Mouse (Mus musculus) midbrain, embryonic 11.5 days (tissue): ENCODE data around the gene Palld. TPM values are rescaled to one million over a fixed set of nuclear protein-coding genes. Genes with fewer than 3 reads are reported as not detected.
A peak's percentile ranks its signal among the peaks of the same experiment; 100 is the strongest.

Experiments
- ATAC-seq: fragments of 200-750 bp; cut with Nextera tagmentation; 2 replicates; pipeline ENCODE4 v1.8.0; 2017; ENCODE audit warnings: moderate TSS enrichment, moderate library complexity; ENCODE audit not compliant: low FRiP score
- DNase-seq: peaks from one replicate; pipeline ENCODE4 v3.0.0; 2015; ENCODE audit warnings: low spot score; ENCODE audit errors: missing footprints
- H3K27ac ChIP-seq: fragments of 300-500 bp; sonication (generic); 2 replicates; pipeline ENCODE4 v1.5.1; 2014; ENCODE audit warnings: low read depth, low read length
- H3K27me3 ChIP-seq: fragments of 300-500 bp; sonication (generic); 2 replicates; pipeline ENCODE4 v1.6.1; 2014; ENCODE audit warnings: mild to moderate bottlenecking, low read length, moderate library complexity, mixed read lengths; ENCODE audit not compliant: control insufficient read depth, insufficient read depth
- H3K36me3 ChIP-seq: fragments of 300-500 bp; sonication (generic); 2 replicates; pipeline ENCODE4 v1.6.1; 2014; ENCODE audit warnings: mild to moderate bottlenecking, low read length, moderate library complexity, mixed read lengths; ENCODE audit not compliant: control insufficient read depth, insufficient read depth
- H3K4me1 ChIP-seq: fragments of 300-500 bp; sonication (generic); 2 replicates; pipeline ENCODE4 v1.6.1; 2014; ENCODE audit warnings: low read length; ENCODE audit not compliant: control insufficient read depth, insufficient read depth
- H3K4me2 ChIP-seq: fragments of 300-500 bp; sonication (generic); 2 replicates; pipeline ENCODE4 v1.6.1; 2014; ENCODE audit warnings: mild to moderate bottlenecking, moderate library complexity
- H3K4me3 ChIP-seq: fragments of 300-500 bp; sonication (generic); 2 replicates; pipeline ENCODE4 v1.5.1; 2014; ENCODE audit warnings: low read depth, low read length
- H3K9ac ChIP-seq: fragments of 300-500 bp; sonication (generic); 2 replicates; pipeline ENCODE4 v1.6.1; 2014; ENCODE audit warnings: low read length
- H3K9me3 ChIP-seq: fragments of 300-500 bp; sonication (generic); 2 replicates; pipeline ENCODE4 v1.6.1; 2016; ENCODE audit warnings: low read length; ENCODE audit not compliant: control insufficient read depth
- WGBS: fragments of 180-500 bp; shearing (Covaris S2); extraction: QIAGEN DNeasy Blood & Tissue Kit; methylation state at CpG from one replicate; pipeline ENCODE4 v1.1.7; 2014; 5-methylcytosine and 5-hydroxymethylcytosine counted together
- polyA plus RNA-seq: library from polyadenylated mRNA; unstranded; fragments of >200 nt; fragmentation: Nextera tagmentation; extraction: Ambion mirVana; gene quantifications from 2 replicates; pipeline ENCODE4 v1.2.1, GENCODE M21; 2014

Palld gene
- polyA plus RNA-seq, 1 experiment from 2014 or later: 40.4 TPM

DNA sequence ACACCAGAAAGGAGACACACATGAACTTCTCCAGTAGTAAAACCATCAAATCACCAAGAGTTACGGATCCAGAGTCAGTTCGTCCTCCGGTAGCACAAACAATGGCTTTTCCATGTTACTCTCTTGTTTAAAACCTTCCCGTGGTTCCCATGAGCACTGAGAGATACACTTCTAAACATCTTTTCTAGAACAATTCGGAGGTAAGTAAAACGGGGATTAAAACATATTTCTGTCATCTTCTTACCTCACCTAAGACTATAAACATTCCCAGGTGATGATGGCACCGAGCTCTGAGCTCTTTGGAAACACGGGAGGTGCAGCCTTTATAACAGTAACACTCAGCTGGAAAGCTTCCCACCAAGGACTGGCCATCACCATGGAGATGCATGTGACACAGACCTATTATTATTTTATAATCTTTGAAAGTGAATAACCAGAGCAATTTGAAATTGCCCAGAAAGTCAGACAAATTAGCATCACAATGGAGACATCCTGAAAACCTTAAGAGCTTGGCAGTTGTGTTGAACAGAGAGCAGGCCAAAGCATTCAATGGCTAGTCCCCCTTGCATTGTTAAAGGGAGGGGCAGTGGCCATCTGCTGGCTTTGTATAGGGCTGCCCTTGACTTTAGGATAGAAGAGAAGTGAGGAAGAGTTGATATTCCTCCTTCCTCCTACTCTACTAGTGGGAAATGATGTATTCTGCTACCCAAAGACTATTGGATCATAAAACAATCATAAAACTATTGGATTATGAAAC lies 385.6 kb downstream of the Palld start:
- H3K36me3 ChIP-seq: peaks cover 7% of the 10 kb centered on the region; the same call in 1 of the 2 replicates
- peak overlapping the region; percentile 61 for H3K27ac ChIP-seq
- no peaks in the 10 kb centered on the region for H3K27me3 ChIP-seq
- H3K4me1 ChIP-seq: peaks cover 16% of the 10 kb centered on the region; the same call in 1 of the 2 replicates
- no peak overlapping the region for H3K4me3 ChIP-seq
- ATAC-seq: peak; percentile 56
- H3K4me2 ChIP-seq: no peak overlapping the region
- H3K9me3 ChIP-seq: no peaks in the 10 kb centered on the region
- H3K9ac ChIP-seq: no peak overlapping the region
- DNase-seq: peak; percentile 90
- WGBS: 75% methylated on average over 8 of the region's 8 CpGs

DNA sequence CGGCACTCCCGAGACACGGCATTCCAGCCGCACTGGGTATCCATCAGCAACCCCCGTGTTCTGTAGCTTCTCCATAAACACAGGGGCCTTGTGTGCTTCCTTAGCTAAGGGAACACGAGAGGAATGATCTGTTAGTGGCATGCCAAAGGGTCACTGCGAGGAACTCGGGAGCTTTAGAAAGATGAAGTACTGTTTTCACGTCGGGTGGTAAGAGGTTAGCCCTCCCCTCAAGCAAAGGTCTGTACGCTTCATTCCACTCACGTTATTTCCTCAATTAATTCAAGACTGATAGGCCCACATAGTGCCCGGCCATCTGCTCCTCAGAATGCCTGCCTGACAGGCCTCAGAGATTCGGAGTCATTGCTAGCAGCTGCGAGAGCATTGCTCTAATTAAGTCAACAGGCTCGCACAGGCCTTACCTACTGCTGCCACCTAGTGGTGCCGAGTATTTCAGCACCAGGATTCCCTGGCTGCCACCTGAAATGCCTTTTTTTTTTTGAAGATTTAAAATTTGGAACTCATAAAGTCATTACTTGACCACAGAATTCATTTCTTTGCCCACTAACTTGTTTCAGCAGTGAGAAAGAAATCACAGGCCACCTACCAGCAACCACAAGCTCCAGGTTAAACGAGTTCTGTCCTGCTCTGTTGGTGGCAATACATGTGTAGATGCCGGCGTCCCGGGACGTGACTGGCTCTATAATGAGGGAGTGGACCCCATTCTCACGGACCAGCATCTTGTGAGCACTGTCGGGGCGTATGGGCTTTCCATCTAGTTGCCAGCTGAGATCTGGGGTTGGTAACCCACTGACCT lies 386.4 kb downstream of the Palld start:
- no peak overlapping the region for H3K4me3 ChIP-seq
- H3K4me1 ChIP-seq: peaks cover 16% of the 10 kb centered on the region; the same call in 1 of the 2 replicates
- DNase-seq (peak; percentile 99), ATAC-seq (peak; percentile 90)
- H3K4me2 ChIP-seq: 0 out of 2 replicates have a peak overlapping the region, but pooled peaks have one; percentile 6
- H3K27me3 ChIP-seq: no peaks in the 10 kb centered on the region
- WGBS: 42% methylated on average over 25 of the region's 25 CpGs
- H3K36me3 ChIP-seq: peaks cover 7% of the 10 kb centered on the region; the same call in 1 of the 2 replicates
- no peak overlapping the region for H3K9ac ChIP-seq
- peak overlapping the region; percentile 82 for H3K27ac ChIP-seq
- H3K9me3 ChIP-seq: no peaks in the 10 kb centered on the region

DNA sequence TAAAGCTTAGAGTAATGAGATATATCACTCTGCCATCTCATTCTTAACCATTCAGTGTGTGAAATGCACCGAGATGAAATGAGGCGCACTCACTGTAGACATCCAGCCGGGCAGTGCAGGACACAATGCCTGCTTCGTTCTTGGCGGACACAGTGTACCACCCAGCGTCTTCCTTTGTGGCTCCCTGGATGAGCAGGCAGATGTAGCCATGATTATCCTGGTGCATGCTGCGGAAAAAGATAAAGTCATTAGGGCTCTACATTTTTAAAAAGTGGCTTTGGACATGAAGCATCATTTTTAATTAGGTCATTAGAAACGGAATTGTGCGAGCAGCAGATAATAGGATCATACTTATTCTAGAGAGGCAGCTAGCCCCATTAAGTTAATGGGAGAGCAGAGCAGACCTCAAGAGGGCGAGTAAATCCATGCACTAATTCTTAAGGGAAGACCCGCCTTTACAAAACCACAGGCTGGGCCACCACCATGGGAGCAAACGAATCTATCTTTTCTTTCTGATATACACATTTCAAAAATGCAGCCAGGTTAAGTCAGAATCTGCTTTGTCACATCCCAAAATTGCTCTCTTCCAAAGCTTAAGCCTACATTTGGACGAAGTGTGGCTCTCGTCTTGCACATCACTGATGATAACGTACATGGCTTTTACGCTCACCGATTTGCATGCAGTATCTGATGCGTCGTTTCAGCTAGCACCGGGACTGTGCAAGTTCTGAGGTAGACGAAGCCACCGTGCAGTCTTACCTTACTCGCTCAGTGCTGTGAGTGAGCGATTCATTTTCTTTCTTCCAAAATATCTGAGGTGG lies 387.2 kb downstream of the Palld start:
- 0 out of 2 replicates have a peak overlapping the region, but pooled peaks have one; percentile 6 for H3K4me2 ChIP-seq
- no peak overlapping the region for H3K4me3 ChIP-seq
- H3K36me3 ChIP-seq: peaks cover 14% of the 10 kb centered on the region
- H3K9me3 ChIP-seq: no peaks in the 10 kb centered on the region
- ATAC-seq: peak; percentile 54; the same call in 1 of the 2 replicates
- DNase-seq: no peak
- no peak overlapping the region for H3K9ac ChIP-seq
- H3K4me1 ChIP-seq: peaks cover 16% of the 10 kb centered on the region; the same call in 1 of the 2 replicates
- WGBS: 77% methylated on average over 24 of the region's 24 CpGs
- H3K27ac ChIP-seq: peak overlapping the region; percentile 82
- no peaks in the 10 kb centered on the region for H3K27me3 ChIP-seq

DNA sequence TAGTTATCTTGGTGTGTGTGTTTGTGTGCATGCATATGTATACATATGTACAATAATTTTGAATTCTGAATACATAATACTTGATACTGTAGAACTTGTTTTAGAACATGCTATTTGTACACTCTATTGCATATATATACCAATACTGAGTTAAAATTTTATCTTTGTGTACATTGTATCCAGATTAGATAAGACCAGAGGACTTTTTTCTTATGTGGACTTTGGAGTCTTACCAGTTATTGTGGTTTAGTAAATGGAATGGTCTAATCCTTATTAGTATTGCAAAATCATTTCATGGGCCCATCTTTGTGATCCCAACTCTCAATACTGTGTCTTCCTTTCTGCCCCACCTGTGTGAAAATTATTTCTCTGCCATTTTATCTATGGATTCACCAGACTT lies 400.2 kb downstream of the Palld start:
- ATAC-seq: no peak
- Histone ChIP-seq H3K4me2 (no peak overlapping the region), H3K27me3 (no peaks in the 10 kb centered on the region), H3K9me3 (no peaks in the 10 kb centered on the region), H3K36me3 (no peaks in the 10 kb centered on the region), H3K9ac (no peak overlapping the region), H3K4me1 (no peaks in the 10 kb centered on the region), H3K27ac (no peak overlapping the region), H3K4me3 (no peak overlapping the region)
- no peak for DNase-seq

DNA sequence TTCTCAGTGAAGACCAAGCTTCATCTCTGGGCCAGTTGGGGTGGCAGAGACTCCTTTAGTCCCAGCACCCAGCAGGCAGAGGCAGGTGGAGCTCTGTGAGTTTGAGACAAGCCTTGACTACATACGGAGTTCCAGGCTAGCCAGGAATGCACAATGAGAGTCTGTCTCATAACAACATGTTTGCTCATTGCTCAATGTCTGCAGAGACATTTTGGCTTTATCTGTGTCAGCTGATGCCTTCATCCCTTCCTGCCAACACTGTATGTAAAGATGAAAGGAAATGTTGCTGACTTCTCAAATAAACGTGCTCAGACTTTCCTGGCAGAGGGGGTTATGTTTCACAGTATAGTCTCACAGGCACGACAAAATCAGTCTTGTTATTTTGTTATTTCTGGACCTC lies 401.6 kb downstream of the Palld start:
- 81% methylated on average over 3 of the region's 3 CpGs for WGBS
- no peak overlapping the region for H3K4me3 ChIP-seq
- no peaks in the 10 kb centered on the region for H3K27me3 ChIP-seq
- no peaks in the 10 kb centered on the region for H3K36me3 ChIP-seq
- DNase-seq (no peak), ATAC-seq (no peak)
- no peaks in the 10 kb centered on the region for H3K4me1 ChIP-seq
- H3K4me2 ChIP-seq: no peak overlapping the region
- H3K9ac ChIP-seq: no peak overlapping the region
- H3K27ac ChIP-seq: no peak overlapping the region
- H3K9me3 ChIP-seq: no peaks in the 10 kb centered on the region

DNA sequence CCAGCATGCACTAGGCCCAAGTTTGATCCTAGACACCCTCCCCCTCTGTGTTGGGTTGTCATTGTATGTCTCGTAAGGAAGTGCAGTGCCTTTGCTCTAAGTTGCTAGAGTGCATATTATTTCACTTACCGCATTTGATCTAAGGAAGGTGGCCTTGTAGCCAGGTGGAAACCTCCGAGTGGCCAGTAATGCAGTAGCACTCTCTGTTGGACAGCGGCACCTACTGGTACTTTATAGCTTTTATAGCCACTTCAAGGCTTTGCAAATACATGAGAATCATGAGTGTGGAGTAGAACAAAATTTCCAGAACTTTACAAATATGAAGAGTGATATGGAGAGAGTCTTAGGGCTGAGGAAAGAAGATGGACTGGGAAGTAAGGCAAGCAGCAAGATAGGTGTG lies 403.5 kb downstream of the Palld start:
- ATAC-seq: peak; percentile 38; the same call in 1 of the 2 replicates
- Histone ChIP-seq H3K27ac (no peak overlapping the region), H3K9ac (no peak overlapping the region), H3K4me2 (no peak overlapping the region), H3K4me3 (no peak overlapping the region), H3K36me3 (no peaks in the 10 kb centered on the region), H3K4me1 (no peaks in the 10 kb centered on the region), H3K27me3 (no peaks in the 10 kb centered on the region), H3K9me3 (no peaks in the 10 kb centered on the region)
- DNase-seq: no peak
- WGBS: 63% methylated on average over 4 of the region's 4 CpGs

DNA sequence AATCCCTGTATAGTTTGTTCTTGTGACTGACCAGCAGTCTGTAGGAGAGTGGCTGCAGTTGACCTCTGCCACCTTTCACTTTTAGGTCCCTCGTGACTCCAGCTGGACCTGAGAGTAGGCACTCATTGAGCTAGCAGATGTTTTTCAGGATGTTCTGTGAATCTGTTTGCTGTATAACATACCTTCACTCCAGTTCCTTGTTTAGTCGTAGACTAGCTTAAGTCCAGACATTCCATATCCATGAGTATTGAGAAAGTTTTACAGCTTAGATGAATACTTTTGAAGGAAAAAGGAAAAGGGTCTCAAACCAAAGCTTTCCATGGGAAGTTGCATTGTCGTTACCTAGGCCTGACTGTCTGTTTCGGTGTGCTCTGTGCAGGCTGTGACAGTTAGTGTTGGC lies 405.4 kb downstream of the Palld start:
- no peak for ATAC-seq
- H3K9me3 ChIP-seq: no peaks in the 10 kb centered on the region
- DNase-seq: no peak
- no peaks in the 10 kb centered on the region for H3K4me1 ChIP-seq
- no peaks in the 10 kb centered on the region for H3K36me3 ChIP-seq
- H3K4me3 ChIP-seq: no peak overlapping the region
- WGBS: 85% methylated on average over 4 of the region's 4 CpGs
- H3K27me3 ChIP-seq: no peaks in the 10 kb centered on the region
- H3K9ac ChIP-seq: no peak overlapping the region
- no peak overlapping the region for H3K4me2 ChIP-seq
- no peak overlapping the region for H3K27ac ChIP-seq

DNA sequence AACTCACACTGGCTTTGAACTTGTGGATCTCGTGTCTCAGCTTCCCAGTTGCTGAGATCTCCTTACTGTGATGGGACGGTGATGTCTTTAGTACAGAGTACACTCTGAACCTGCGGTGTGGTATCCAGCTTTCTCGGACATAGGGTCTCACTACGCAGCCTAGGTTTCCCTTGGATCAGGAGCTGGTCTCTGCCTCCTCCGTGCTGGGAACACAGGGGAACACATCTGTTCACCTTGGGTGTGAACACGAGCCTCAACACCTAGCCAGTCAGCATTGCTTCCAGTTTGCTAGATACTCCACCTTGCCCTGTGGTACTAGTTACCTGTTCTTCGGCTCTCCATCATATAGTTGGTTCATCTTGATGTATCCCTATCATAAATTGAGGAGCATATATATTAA lies 413.9 kb downstream of the Palld start:
- DNase-seq (no peak), ATAC-seq (no peak)
- no peak overlapping the region for H3K4me3 ChIP-seq
- H3K4me2 ChIP-seq: peak overlapping the region; percentile 80
- no peaks in the 10 kb centered on the region for H3K36me3 ChIP-seq
- H3K27me3 ChIP-seq: no peaks in the 10 kb centered on the region
- H3K4me1 ChIP-seq: peaks cover 5% of the 10 kb centered on the region; the same call in 1 of the 2 replicates
- peak overlapping the region; percentile 89 for H3K9ac ChIP-seq
- WGBS: 85% methylated on average over 8 of the region's 8 CpGs
- H3K9me3 ChIP-seq: no peaks in the 10 kb centered on the region
- H3K27ac ChIP-seq: no peak overlapping the region
